Mouse (Mus musculus): Measurements from ENCODE around the gene Vapb.

Vapb gene

DNA sequence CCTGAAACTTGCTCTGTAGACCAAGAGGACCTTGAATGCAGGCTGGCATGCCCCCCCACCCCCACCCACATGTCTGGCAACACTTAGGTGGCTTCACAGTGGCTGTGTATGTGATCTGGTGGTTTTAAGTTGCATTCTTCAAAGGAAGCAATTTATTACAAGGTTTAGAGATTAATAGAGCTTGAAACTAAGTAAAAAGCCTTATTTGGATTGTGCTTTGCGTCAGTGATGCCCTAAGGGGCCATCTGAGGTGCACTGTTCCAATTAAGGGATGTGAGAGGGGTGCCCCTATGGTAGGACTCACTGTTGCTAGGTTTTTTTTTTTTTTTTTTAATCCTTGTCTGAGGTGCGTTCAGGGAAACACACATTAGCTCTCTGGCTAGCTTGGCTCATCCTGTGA is 2.9 kb upstream of the Vapb start:
- DNase-seq (ENCODE audit: low read depth, low spot score): no peak

- no peak for DNase-seq (ENCODE audit: low read depth, low spot score)
Observed at GRCm38 (mm10) chr2:173738232-173738631, 921 bp downstream of the Vapb start.

- no peak for DNase-seq (ENCODE audit: low read depth, low spot score)
Observed at GRCm38 (mm10) chr2:173739107-173739506, 1.8 kb downstream of the Vapb start.

GRCm38 (mm10) chr2:173742090-173742489 is 4.8 kb downstream of the Vapb start:
- no peak for DNase-seq (ENCODE audit: low read depth, low spot score)

GRCm38 (mm10) chr2:173742744-173743143 is 5.4 kb downstream of the Vapb start:
- no peak for DNase-seq (ENCODE audit: low read depth, low spot score)

DNA sequence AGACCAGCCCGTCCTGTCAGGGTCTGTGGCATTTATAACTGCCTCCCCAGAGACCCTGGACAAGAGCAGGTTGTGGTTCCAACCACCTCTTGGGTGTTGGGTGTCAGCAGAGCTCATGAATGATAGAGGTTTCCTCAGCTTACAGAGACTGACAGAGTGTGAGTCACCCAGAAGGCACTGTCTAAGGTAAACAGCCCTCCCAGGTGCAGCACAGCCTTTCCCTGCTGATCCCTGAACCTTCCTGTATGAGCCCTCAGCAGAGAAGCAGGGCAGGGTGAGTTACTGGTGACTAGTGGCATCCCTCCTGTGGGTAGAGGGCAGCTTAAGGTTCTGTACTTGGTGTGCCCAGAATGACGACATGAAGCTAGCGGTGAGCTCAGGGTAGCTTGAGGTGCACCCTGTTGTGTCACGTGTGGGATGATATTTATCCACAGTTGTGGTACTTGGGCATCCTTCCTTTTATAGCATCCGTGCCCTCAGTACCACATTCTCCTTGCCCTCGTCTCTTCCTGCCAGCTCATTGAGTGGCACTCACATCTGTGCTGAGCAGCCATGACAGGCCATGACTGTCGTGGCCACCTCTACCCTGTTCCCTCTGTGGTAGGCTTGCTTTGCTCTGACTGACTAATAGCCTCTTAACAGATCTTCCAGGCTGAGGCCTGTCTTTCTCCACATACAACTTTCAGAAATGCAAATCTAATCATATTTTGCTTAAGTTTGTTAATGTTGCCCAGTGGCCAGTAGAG is 6.9 kb downstream of the Vapb start:
- no peak for DNase-seq (ENCODE audit: low read depth, low spot score)

DNA sequence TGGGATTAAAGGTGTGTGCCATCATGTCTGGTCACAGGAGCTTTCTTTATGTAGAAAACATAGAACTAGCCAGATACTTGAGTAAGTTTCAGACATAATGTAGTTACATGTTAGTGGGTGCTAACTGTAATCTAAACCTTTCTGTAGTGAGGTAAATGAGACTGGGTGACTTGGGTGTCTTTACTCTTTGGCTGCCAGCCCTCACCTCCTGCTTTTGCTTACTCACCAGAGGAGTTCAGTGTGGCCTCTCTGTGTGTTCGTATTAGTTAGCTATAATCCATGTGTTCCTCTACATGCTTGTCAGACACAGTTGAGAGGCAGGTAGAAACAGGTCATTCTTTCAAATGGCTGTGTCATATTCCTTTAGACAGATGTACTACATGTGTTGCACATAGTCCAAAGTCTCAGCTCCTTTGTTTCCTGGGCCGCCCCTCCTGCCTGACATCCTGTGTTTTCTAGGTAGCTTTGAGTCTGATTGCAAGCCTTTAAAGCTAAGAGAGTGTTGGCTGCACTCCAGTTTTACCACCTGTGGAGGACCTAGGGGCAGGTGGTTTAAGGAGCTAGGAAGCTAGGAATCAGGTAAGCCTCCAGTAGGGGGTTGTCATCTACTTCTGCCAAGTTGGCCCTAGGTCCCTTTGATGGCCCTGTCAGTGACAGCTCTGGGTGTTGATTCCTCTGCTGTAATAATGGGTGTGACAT is 11.8 kb downstream of the Vapb start:
- no peak for DNase-seq (ENCODE audit: low read depth, low spot score)

- no peak for DNase-seq (ENCODE audit: low read depth, low spot score)
Observed at GRCm38 (mm10) chr2:173755433-173756144, 18.3 kb downstream of the Vapb start.

- no peak for DNase-seq (ENCODE audit: low read depth, low spot score)
Observed at GRCm38 (mm10) chr2:173757624-173758155, 20.4 kb downstream of the Vapb start.

- no peak for DNase-seq (ENCODE audit: low read depth, low spot score)
Observed at GRCm38 (mm10) chr2:173760607-173761006, 23.3 kb downstream of the Vapb start.

DNA sequence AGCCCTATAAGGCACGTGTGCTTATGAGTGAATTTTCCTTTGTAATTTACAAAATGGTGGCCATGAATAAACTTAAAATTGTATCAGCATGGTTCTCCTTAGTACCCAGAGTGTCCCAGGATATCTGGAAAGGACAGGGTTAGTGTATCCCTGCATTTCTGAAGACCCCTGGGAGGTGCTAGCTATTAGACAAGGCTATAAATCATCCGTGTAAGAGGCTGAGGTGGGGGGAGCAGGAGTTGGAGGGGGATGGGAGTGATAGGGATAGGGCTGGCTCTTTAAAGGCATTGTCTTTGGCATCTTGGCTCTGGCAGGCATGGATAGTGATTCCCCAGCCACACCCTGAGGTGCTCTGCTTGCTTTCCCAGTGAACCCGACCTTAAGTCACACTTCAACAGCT is 27.3 kb downstream of the Vapb start:
- DNase-seq (ENCODE audit: low read depth, low spot score): no peak

DNA sequence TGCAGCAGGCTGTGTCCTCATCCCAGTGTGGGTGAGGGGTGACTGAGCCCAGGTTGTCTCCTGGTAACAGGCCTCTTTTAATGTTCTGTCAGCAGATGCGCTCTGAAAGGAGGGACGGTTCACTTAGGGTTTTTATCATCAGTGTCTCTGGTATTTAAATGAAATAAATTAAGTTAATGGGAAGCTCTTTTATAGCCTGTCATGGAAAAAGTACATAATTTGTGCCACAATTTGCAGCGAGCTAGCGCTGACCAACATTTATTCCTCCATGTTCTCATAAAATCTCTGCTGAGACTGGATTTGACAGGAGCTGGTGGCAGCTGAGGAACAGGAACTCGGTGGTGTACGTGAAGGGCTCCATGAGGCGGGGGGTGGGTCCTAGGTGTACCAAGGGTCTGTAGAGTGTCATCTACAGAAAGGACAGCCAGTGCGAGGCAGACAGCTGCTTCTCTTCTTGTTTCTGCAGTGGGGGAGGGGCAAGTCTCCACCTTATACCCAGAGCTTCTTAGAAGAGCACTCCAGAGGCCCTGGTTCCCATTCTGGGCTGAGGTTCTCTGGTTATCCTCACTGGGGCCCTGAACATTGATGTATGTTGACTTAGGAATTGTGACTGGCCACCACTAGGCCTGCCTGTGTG is 30.8 kb downstream of the Vapb start:
- no peak for DNase-seq (ENCODE audit: low read depth, low spot score)

GRCm38 (mm10) chr2:173769183-173769582 is 31.9 kb downstream of the Vapb start:
- no peak for DNase-seq (ENCODE audit: low read depth, low spot score)

DNA sequence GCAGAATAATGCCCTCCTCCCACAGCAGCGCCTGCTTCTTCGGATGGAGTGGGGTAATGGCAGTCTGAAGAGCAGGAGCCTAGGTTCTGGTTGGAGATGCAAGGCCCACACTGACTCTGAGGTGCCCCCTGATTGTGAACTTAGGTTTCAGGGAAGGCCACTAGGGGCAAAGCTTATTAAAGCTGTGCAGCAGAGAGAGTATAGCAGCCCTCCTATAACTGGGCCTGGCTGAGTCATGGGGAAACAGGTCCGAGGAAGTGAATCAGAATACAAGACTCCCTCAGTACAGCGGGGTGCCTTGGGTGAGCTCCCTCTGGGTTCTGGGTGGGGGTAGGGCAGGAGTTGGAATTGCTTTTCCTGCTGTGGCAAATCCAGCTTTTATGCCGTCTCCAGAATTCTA is 33.3 kb downstream of the Vapb start:
- DNase-seq (ENCODE audit: low read depth, low spot score): peak; percentile 72

- DNase-seq (ENCODE audit: low read depth, low spot score): no peak
Observed at GRCm38 (mm10) chr2:173771706-173772105, 34.4 kb downstream of the Vapb start.

GRCm38 (mm10) chr2:173775556-173775955 is 38.2 kb downstream of the Vapb start:
- DNase-seq (ENCODE audit: low read depth, low spot score): no peak

GRCm38 (mm10) chr2:173776108-173776507 is 38.8 kb downstream of the Vapb start:
- DNase-seq (ENCODE audit: low read depth, low spot score): no peak

DNA sequence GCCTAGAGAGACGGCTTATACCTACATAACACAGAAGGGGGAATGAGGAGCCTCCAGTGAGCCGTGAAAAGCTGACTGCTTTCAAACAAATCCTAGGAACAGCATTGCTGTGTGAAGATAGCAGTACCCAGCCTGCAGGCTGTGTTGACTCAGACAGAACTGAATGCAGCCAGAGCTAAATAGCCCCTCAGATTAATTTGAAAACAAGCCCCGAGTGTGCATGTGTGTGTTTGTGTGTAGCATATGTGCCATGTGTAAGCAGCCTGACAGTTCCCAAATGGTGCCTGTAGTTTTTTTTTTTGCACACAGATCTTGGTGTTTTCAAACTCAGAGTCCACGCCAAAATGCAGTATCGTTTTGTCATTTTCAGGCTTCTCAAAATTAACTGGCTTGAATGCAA is 43.6 kb downstream of the Vapb start:
- no peak for DNase-seq (ENCODE audit: low read depth, low spot score)

DNA sequence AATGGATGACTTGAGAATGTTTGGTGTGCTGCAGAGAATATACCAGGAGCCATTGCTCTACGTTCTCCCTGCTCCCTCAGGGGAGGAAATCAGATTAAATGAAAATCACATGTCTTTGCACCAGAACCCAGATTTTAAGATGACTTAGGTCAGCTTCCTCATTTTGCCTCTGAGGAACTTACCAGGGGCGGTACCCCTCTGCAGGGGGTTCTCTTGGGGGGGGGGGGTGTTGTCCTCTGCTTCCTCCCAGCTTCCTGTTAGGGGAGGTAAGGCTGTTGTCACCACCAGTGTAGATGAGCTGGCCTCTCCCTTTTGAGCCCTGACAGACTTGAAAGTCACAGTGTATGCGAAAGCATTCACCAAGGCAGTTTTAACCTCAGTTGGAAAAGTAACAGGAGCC is 47.1 kb downstream of the Vapb start:
- no peak for DNase-seq (ENCODE audit: low read depth, low spot score)

DNA sequence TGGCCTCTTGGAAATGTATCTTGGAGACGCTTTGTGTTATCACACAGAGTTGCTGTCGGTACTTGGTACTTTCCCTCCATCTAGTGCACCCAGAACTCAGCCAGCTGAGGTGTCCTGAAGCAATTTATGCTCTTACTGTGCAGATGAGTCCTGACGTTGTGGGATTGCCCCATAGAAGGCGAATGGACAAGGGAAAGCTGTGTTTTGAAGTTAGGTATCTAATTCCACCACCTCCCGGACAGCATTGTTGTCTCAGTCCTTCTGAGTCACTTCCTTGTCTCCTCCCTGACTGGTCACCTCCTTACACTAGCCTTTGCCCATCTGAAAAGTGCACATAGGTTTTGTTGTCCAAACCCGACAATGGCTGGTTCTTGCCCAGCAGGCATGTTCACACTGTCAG is 47.6 kb downstream of the Vapb start:
- DNase-seq (ENCODE audit: low read depth, low spot score): peak; percentile 20

DNA sequence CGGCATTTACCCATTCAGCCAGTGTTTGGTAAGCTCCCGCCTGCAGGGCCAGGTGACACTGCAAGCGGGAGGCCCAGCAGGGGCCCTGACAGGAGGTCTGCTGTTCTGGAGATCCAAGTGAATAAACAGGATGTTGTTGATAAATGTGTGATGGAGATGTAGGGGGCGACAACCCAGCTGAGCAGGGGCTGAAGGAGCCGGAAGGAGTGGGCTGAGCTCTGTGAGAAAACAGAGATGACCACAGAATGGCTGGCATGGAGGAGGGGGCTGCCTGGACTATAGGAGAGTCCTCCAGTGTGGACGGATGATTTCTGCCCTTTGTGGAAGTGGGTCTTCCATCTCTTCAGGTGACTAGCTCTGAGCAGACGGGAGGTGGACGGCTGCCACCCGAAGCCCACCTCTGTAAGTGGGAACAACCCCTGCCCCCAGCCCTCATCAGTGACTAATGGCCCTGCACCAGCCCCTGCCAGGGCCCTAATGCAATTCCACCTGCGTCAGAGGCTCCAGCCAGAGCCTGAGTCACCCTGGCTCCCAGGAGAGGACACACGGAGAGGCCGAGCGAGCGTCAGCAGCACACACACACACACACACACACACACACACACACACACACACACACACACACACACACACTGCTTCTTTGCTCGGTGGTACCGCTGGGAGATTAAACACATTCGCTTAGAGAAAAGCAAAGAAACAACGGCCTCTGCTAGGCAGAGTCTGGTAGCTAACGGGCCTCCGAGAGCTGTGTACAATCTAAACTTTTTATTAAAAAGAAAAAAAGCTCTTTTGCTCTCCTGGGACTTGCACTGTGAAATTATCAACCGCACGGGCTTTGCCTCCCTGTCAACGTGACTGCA is 52.9 kb downstream of the Vapb start:
- DNase-seq (ENCODE audit: low read depth, low spot score): peak; percentile 84

Measured in 3T3-L1 (cell line).